Mouse (Mus musculus) c-Kit-positive CD71-negative TER-119-negative erythroid progenitor cells, embryonic 14.5 days (primary cell): ENCODE data around the gene Sec11a.
"Not testable (repeated sequence)": the region's sequence is repeated elsewhere in the genome, so short reads cannot be mapped to it uniquely, and the experiment has no call there.

Experiments
- DNase-seq: peaks from one replicate; pipeline ENCODE4 v3.0.0-alpha.2; 2013; ENCODE audit warnings: low read depth

The Sec11a gene

DNA sequence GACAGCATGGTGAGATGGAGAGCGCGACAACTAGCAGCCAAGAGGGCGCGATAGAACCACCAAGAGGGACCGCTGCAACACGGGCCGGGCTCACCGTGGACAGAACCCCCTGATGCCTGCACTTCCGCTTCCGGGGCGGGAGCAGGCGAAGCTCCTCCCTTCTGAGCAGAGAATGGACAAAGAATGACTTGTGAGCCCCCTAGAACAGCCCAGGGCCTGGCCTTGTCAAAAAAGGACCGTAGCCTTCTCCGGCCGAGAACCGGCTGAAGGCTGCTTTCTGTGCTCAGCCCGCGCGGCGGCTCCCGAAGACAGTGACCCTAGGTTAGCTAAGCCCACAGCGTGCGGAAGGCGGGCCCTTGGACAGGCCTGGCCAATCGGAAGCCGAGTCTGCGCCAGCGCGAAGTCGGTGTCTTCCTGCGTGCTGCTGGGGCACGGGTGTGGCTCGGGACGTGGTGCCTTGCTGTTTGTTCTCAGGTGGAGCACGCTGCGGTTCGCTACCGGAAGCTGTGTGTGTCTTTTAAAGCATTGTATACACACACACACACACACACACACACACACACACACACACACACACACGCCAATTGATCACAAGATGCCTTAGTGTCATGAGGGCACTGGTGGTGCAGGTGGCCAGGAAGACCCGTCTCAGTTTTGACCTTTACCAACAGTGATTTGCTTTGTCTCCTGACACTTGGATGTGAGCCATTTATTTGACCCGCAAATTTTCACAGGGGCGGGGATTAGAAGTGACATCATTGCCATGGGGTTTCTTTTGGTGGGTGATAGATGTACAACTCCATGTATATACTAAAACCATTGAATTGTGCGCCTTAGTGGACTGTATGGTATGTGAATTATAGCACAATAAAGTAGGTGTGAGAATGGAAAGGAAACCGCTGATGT is at the start of gene Sec11a:
Gene Sec11a (minus strand): TSS at position 336 of the 906 bp plus-strand sequence.
- peak; percentile 82 for DNase-seq

DNA sequence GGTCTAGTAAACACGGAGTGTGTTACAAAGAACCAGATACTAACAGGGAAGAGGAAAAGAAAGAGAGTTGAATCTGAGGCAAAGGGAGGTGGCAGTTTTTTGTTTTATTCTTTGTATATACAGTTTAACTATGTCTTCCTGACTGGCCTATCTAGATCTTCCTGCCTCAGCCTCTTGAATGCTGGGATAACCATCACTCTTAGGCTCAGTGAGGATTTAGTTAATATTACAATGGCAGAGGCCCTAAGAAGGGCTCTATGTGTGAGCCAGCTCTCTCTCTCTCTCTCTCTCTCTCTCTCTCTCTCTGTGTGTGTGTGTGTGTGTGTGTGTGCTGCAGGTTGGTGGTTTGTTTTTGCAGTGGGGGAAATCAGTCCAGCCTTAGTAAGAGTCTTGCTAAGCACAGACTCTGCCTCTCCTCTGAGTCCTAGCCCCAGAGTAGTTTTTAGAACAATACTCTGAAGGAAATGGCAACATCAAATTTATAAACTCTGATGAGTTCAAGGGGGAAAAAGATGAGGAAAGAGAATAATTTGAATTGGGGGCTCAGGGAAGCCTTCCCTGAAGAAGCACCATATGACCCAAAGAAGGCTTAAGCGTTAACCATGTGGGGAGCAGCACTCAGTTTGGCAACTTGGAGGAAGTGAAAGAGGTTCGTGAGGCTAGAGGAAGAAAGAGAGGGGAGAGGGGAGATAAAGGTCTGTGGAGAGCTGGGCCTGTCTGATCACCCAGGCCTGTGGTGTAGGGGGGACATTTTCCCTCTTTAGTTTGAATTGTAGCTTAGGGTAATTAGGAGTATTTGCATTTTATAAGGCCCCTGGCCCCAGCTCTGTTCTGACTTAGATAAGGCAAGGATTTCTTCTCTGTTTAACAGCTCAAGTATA is 47.9 kb upstream of the Sec11a start:
- peak; percentile 50 for DNase-seq

DNA sequence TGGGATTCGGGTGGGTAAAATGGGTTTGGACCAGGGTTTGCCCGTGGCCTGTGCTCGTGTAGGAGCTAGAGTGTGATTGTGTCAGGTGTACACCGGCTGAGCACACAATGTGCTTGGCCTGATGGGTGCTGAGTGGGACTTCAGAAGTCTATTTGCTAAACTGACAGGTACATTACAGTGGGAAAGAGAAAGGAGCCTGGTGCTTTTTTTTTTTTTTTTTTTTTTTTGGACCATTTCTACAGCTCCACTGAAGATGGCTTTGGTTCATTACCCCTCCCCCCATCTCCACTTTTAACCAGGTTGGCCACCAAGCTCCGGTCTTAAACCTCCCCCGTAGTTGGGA is 47.1 kb upstream of the Sec11a start:
- DNase-seq = no peak

DNA sequence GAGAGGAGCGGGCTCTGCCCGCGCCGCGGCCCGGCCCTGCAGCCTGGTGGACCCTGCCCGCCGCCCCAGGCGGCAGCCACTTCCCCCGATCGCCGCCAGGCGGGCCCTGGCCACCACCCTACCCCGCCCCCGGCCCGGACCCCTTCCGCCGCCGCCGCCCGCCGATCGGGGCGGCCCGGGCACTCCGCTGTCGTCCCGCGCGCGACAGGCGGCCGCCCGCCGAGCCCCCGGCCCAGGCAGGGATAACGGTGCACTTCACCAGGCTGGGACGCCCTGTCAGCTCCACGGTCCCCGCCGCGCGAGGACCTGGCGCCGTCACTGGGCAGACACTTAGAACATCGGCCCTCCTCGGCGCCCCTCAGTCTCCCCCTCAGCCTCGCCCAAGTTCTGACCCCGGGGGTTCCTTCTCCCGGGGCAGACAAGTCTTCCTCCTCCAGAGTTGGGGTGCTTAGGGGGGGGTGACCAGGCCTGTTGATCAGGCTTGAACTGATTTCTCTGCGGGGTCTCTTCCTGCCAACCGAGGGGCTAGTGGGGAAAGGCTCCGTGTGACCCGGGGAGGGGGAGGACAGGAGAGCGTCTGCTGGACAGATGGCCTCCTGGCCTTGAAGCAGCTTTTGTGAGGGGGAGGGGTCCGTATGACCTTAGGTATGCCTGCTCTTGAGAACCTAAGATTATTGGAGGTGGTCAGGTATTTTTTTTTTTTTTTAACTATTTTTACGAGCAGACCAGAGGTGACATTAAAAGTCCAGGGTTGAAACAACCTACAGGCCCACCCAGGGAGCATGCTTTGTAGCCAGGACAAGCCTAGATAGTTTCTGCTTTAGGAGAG is 46.5 kb upstream of the Sec11a start:
- DNase-seq = peak; percentile 24

DNA sequence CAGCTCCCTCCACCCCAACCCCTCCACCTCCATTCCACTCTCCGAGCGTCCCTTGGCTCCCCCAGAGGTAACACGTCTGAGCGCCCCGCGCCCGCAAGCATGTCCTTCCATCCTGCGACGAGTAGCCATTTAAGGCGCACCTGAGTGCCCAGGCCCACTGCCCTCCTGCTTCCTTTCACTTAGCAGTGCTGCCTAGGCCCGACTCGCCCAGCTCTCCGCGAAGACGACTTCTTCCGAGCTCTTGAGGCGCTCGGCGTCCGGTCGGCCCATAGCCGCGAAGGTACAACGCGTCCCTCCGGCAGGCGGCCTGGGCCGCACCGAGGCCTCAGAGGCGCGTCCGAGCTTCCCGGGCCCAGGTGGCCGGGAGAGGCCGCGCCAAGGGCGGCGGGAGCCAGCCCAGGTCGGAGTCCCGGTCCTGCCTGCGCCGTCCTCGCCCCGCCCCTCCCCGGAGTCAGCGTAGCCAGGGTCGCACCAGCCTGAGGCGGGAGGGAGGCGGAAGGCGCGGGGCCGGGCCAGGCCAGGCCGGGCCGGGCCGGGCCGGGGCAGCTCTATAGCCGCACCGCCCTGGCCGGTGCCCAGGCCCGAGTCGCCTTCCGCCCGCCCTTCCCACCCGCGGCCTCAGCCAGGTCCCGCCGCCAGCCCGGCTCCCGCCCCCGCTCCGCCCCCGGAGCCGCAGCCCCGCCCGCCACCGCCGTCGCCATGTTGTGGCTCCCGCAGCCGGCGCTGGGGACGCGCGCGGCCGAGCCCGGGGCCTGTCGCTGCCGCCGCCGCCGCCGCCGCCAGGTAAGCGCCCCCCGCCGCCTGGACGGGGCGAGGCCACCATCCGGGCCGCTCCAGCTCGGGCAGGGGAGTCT is 45.6 kb upstream of the Sec11a start, which contains the start of gene Zfp592:
Gene Zfp592 (plus strand): TSS at position 702 of the 854 bp plus-strand sequence.
- peak; percentile 44 for DNase-seq

DNA sequence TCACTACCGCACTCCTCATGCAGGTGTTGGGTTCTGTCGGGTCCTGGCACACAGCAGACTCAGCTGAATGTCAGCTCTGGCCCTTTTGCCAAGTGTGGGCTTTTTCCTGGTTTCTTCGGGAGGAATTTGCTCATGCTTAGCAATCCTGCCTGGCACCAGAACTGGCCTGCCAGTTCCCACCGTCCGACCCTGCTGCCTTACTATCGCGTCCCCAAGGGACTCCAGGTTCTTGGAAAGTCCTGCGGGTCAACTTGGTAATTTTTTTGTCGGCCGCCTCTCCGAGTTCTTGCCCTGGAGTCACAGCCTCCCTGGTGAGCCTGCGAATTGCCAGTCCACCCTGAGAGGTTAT is 45.0 kb upstream of the Sec11a start:
- DNase-seq = no peak

DNA sequence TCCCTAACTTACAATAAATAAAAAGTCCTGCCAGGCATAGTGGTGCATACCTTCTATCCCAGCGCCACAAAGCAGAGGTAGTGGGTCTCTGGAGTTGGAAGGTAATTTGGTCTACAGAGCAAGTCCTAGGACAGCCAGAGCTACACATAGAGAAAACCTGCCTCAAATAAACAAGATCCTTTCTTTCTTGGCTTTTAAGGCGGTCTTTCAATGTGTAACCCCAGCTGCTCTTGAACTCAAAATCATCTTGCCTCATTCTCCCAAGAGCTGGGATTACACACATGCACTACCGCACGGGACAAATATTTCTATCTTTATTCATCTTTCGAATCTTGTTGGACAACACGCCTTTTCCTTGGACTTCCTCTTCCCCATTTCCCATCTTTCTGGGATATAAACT is 44.5 kb upstream of the Sec11a start:
- no peak for DNase-seq

DNA sequence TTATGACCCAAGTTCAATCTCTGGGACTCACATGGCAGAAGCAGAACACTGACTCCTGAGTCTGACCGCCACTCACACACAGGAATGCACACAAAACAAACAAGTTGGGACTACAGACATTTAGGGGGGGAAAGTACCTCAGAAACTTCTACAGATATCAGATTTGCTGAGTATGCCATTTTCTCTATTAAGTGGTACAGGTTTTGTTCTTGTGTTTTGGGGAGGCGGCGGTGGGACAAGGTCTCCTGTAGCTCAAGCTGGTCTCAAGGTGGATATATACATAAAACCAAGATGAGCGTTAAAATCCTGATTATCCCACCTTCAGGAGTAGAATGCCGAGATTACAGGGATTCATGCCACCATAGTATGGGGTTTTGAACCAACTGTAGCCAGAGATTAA is 44.0 kb upstream of the Sec11a start:
- DNase-seq = no peak

DNA sequence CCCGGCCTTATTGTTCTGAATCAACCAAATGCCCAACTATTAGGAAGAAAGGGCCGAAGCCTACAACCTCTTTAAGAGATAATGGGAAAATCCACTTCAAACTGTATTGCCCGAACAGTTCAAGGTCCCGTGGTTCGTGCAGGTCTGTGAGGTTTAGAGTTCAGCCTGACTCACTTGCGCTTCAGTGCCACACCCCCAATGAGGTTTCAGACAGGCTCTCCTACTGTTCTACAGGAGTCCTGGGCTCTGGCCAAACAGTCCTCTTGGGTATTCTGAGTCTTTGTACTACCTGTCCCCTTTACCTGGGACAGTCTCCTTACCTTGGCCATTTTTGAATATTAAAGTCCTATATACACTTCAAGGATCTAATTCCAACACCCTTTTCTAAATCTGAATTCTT is 42.7 kb upstream of the Sec11a start:
- peak; percentile 24 for DNase-seq

DNA sequence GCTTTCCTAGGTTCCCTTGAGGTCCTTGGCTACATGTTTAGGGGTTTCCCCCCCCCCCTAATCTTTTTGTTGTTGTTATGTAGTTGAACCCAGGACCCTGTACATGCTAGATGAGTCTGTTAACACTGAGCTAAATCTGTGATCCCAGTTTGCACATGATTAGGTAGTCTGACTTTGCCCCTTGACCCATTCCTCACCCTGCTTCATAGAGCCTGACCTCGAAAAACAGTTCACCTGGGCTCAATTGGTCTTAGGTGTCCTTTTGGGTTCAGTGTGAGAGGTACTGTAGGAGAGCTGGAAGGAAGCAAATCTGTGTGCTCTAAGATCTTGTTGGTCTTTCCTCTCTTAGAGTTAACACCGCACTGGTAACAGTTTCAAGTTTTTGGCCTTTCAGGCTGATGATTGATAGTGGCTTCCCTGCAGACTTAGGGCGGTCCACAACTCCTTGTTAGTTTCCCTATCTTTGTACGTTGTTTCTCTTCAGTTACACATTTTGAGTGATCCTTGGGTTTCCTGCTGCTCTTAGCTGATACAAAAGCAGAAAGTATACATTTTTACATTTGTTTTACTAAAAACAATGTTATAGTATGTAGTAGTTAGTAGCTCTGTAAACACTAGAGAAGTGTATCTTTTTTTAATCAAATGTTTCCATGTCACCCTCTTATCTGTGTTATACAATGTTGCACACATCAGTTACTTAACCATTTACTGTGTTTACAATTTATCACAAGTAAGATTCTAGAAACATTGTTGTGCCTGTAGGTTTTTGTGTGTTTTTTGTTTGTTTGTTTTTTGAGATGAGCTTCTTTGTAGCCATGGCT is 40.4 kb upstream of the Sec11a start:
- no peak for DNase-seq

DNA sequence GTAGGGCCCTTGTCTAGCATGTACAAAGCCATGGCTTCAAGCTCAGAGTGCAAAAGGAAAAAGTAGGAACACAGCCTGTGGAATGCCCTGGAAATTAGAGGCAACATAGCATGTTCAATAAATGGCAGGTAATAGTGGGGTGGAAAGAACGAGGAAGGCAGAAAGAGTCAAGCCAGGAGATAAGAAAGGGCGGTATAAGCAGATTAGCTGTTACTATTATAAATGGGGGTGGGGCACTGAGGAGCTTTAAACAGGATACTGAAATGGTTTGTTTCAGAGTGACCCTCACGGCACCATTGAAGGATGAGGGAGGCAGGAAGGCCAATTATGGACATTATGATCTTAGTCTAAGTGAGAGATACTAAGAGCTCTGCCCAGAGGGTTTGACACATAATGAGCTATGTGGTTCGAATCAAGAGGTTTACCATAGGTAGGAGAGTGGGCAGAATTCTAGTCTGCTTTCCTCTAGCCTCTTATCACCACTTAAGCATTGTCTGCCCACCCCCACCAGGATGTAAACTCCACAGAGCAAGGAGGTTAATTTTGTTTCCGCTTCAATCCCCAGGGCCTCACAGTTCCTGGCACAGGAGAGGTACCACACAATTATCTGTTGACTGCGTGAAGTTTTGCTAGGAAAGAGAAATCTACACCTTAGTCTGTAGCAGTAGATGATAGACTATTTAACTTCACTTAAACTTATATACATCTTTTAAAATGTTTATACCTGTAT is 39.0 kb upstream of the Sec11a start:
- DNase-seq = peak; percentile 34

DNA sequence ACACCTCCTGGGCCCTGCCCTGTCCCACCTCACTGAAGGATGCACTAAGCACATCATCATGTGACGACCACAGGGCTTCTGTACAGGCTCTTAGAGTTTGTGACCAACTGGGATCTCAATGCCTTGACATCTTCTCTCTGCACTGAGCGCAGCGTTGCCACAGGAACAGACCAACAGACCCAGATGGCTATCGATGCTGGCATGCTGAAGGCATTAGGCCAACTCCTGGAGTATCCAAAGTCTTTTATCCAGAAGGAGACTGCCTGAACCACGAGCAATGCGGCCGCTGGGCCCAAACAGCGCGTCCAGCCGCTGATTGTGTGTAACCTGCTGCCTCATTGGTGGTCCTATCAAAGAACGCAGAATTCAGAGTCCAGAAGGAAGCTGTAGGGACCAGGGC is 33.0 kb upstream of the Sec11a start:
- no peak for DNase-seq

DNA sequence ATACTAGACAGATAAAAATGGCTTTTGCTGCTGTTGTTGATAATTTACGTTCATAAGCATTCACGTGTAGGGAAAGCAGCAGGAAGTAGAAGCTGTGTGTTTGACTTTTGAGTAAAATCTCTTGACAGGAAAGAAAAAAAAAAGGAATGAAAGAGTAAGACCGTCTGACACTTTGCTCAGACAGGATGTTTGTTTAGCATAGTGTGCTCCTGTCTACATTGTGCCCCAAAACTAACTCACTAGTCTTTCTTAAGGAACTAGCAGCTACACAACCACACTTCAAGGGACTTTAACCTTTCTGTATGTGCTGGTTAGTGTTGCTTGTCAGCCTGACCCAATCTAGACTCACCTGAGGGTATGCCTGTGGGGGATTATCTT is 26.0 kb upstream of the Sec11a start:
- DNase-seq = not testable (repeated sequence)

DNA sequence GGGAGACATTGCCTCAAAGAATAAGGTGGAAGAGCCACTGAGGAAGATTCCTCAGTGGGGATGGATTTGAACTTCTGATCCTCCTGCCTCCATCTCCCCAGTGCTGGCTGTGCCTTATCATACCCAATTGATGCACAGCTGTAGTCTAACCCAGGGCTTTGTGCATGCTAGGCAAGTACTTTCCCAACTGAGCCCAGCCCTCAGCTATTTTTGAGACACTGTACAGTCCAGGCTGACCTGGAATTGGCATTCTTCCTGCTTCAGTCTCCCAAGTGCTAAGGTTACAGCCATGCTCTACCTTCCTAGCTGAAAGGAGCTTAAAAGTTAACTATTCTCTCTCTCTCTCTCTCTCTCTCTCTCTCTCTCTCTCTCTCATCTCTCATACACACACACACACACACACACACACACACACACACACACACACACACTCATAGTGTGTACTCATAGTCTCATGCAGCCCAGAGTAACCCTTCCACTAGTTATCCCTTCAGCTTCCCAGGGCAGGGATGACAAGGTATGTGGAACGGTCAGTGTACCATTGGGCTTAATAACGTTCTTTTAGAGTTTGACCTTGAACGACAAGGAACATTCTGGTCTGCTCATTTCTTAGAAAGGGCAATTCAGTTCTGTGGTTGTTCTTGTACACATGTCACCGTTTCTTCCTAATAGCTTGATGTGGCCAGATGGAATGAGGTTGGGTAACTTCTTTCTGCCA is 25.5 kb upstream of the Sec11a start:
- DNase-seq = not testable (repeated sequence)

DNA sequence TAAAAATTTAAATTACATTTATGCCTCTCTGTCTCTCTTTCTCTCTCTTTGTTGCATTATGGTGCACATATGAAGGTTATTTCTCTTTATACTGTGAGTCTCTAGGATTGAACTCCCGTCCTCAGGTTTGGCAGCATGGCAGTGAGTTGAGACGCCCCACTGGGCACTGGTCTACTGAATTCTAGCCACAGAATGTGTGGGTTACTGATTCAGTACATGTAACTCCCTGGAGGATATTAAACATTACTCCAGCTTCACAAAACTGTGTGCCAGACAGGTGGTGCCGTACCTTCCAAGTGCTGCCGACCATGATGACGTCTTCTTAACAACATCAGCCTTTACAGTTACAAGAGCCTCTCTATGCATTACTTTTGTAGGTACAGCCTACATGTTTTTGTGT is 24.5 kb upstream of the Sec11a start:
- no peak for DNase-seq

DNA sequence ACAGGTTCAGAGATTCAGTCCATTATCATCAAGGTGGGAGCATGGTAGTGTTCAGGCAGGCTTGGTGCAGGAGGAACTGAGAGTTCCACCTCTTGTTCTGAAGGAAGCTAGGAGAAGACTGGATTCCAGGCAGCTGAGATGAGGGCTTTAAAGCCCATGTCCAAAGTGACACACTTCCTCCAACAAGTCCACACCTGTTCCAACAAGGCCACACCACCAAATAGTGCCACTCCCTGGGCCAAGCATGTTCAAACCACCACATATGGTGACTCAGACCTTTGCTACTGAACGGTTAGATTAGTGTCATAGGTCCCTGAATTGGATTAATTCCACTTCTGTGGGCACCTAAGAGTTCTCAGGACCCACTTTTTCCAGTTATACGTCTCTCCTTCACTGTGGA is 23.8 kb upstream of the Sec11a start:
- no peak for DNase-seq

DNA sequence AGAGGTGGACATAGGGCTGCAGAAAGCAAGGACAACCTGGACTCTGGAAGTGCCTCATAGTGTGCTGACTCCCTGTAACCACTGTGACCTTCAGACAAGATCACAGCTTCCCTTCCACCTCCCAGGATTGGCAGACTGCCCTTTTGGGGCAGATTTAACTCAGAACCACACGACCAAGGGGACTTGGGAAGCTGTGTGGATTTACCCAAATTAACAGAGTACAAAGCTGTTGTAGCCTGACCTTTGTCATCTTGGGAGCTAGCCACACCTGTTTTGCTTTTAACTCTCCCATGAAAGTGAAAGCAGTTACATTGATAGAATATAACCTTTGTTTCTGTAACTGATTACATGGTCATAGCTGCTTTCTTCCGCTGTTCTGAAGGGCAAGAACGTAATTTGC is 23.3 kb upstream of the Sec11a start:
- no peak for DNase-seq

DNA sequence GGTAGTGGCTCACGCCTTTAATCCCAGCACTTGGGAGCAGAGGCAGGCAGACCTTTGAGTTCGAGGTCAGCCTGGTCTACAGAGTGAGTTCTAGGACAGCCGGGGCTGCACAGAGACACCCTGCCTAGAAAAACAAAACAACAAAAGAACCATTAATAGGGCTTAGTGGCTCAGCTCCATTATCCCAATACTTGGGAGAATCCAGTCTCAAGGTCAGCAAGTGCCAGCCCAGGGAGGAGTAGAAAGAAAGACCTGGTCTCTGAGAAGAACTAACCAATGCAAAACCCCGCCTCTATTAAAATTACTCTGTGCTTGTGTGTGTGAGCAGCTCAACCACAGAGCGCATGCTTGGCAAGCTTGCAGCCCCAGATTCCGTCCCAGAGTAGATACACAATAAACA is 15.2 kb upstream of the Sec11a start:
- no peak for DNase-seq

DNA sequence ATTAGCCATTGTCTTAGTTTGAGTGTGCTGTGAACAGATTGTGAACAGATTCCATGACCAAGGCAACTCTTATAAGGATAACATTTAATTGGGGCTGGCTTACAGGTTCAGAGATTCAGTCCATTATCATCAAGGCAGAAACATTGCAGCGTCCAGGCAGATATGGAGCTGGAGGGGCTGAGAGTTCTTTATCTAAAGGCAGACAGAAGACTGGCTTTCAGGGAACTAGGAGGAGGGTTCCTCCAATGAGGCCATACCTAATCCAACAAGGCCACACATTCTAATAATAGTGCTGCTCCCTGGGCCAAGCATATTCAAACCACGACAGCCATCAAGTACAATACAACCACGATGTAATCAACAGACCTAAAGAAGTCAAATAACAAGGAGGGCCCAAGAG is 11.4 kb upstream of the Sec11a start:
- DNase-seq = no peak
